ENCODE assay signal across 8 mouse cellular contexts in the genomic region with DNA sequence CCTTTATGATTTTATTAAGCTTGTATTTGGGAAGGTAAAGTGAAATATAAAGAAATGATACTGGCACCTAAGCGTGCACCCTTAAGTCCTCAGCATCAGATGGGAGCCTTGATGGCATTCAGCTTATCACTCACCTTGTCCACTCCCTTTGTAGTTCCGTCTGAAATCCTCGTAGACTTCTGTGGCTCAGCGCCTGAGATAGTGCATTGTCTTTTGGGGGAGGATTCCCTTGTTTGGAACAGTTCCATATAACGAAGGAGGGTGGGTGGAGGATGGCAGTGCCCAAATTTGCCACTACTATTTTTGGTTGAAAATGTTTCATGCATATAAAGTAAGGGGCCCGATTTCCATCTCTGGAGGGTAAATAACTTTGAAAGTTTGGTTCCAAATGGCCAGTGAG. TPM values are rescaled to one million over a fixed set of nuclear protein-coding genes. Genes with fewer than 3 reads are reported as not detected.
DNase-seq lines count a peak whose midpoint lies in the region; ATAC-seq and TF ChIP-seq lines count a peak whose summit lies in the region.

No protein-coding gene starts in this region.

- no peak overlapping the region; the same call in 1 of the 2 replicates for H3K4me3 ChIP-seq in kidney, embryonic 16.5 days (ENCODE audit: low read length)
- peak overlapping the region; percentile 76 for H3K4me3 ChIP-seq in embryonic facial prominence, embryonic 15.5 days (replicated peaks)
- no peak overlapping the region for H3K4me3 ChIP-seq in intestine, embryonic 16.5 days (ENCODE audit: low read length)
- H3K4me3 ChIP-seq in midbrain, postnatal 0 days (ENCODE audit: low read depth, low read length): peak overlapping the region; percentile 72

- H3K4me2 ChIP-seq in kidney, embryonic 16.5 days (replicated peaks; ENCODE audit: low read depth, low read length): peak overlapping the region; percentile 80
- peak overlapping the region; percentile 76 for H3K4me2 ChIP-seq in embryonic facial prominence, embryonic 15.5 days (replicated peaks)
- peak overlapping the region; percentile 2; the same call in 1 of the 2 replicates for H3K4me2 ChIP-seq in intestine, embryonic 16.5 days (ENCODE audit: low read depth, low read length)
- H3K4me2 ChIP-seq in midbrain, postnatal 0 days (ENCODE audit: low read depth, low read length, poor library complexity, severe bottlenecking): peak overlapping the region; percentile 49

- H3K9ac ChIP-seq in kidney, embryonic 16.5 days (replicated peaks; ENCODE audit: low read length): no peak overlapping the region
- no peak overlapping the region for H3K9ac ChIP-seq in embryonic facial prominence, embryonic 15.5 days
- H3K9ac ChIP-seq in intestine, embryonic 16.5 days (ENCODE audit: low read depth, low read length): no peak overlapping the region
- peak overlapping the region; percentile 75 for H3K9ac ChIP-seq in midbrain, postnatal 0 days (replicated peaks; ENCODE audit: low read length, poor library complexity, severe bottlenecking)

- no peaks in the 10 kb centered on the region for H3K9me3 ChIP-seq in kidney, embryonic 16.5 days (ENCODE audit: low read length)
- no peaks in the 10 kb centered on the region for H3K9me3 ChIP-seq in embryonic facial prominence, embryonic 15.5 days (replicated peaks)
- H3K9me3 ChIP-seq in intestine, embryonic 16.5 days (ENCODE audit: control insufficient read depth, low read length): no peaks in the 10 kb centered on the region
- no peaks in the 10 kb centered on the region for H3K9me3 ChIP-seq in midbrain, postnatal 0 days (ENCODE audit: low read length)

- no peak for DNase-seq in kidney, adult 8-10 months
- DNase-seq in midbrain, postnatal 0 days (ENCODE audit: low spot score): no peak
- DNase-seq in B cell, adult 2 months: no peak
- no peak for DNase-seq in thymus, postnatal 25 days
- DNase-seq in right cerebral cortex, postnatal 25 days: no peak

- H3K4me1 ChIP-seq in kidney, embryonic 16.5 days (ENCODE audit: insufficient read depth, low read length): peaks cover 23% of the 10 kb centered on the region
- H3K4me1 ChIP-seq in embryonic facial prominence, embryonic 15.5 days: peaks cover 16% of the 10 kb centered on the region; the same call in 1 of the 2 replicates
- H3K4me1 ChIP-seq in intestine, embryonic 16.5 days (ENCODE audit: control insufficient read depth, insufficient read depth, low read length): peaks cover 12% of the 10 kb centered on the region
- H3K4me1 ChIP-seq in midbrain, postnatal 0 days (ENCODE audit: insufficient read depth, low read length): peaks cover 4% of the 10 kb centered on the region; the same call in 1 of the 2 replicates

- no peak for ATAC-seq in kidney, embryonic 16.5 days (ENCODE audit: low FRiP score, low TSS enrichment)
- no peak for ATAC-seq in embryonic facial prominence, embryonic 15.5 days (ENCODE audit: insufficient number of reproducible peaks, low FRiP score, low TSS enrichment, low read depth)
- ATAC-seq in intestine, embryonic 16.5 days: no peak
- no peak for ATAC-seq in midbrain, postnatal 0 days (ENCODE audit: low FRiP score)

- H3K27ac ChIP-seq in kidney, embryonic 16.5 days (ENCODE audit: low read length): no peak overlapping the region
- H3K27ac ChIP-seq in embryonic facial prominence, embryonic 15.5 days (replicated peaks): no peak overlapping the region
- no peak overlapping the region for H3K27ac ChIP-seq in intestine, embryonic 16.5 days (ENCODE audit: low read length)
- no peak overlapping the region; the same call in 1 of the 2 replicates for H3K27ac ChIP-seq in midbrain, postnatal 0 days (ENCODE audit: low read depth, low read length)

- 69% methylated on average over 6 of the region's 6 CpGs for WGBS in kidney, embryonic 16.5 days
- WGBS in embryonic facial prominence, embryonic 15.5 days: 62% methylated on average over 6 of the region's 6 CpGs
- WGBS in intestine, embryonic 16.5 days: 50% methylated on average over 6 of the region's 6 CpGs
- 38% methylated on average over 6 of the region's 6 CpGs for WGBS in midbrain, postnatal 0 days

- TF ChIP-seq CTCF in midbrain, postnatal 0 days (IDR thresholded peaks at IDR 0.05): no peak

- H3K27me3 ChIP-seq in kidney, embryonic 16.5 days (ENCODE audit: insufficient read depth, low read length): no peaks in the 10 kb centered on the region
- no peaks in the 10 kb centered on the region for H3K27me3 ChIP-seq in embryonic facial prominence, embryonic 15.5 days
- H3K27me3 ChIP-seq in intestine, embryonic 16.5 days (replicated peaks; ENCODE audit: control insufficient read depth, insufficient read depth, low read length): no peaks in the 10 kb centered on the region
- H3K27me3 ChIP-seq in midbrain, postnatal 0 days (ENCODE audit: insufficient read depth, low read length): no peaks in the 10 kb centered on the region

- peaks cover 4% of the 10 kb centered on the region; the same call in 1 of the 2 replicates for H3K36me3 ChIP-seq in kidney, embryonic 16.5 days (ENCODE audit: insufficient read depth, low read length)
- no peaks in the 10 kb centered on the region for H3K36me3 ChIP-seq in embryonic facial prominence, embryonic 15.5 days
- no peaks in the 10 kb centered on the region for H3K36me3 ChIP-seq in intestine, embryonic 16.5 days (ENCODE audit: control insufficient read depth, insufficient read depth, low read length)
- H3K36me3 ChIP-seq in midbrain, postnatal 0 days (ENCODE audit: insufficient read depth, low read length): no peaks in the 10 kb centered on the region

RNA-seq across cellular contexts. Expression of a gene that starts 1.3 kb away (rescaled TPM):
- polyA plus RNA-seq in kidney, embryonic 16.5 days (2015; fragmentation: Nextera tagmentation; extraction: Ambion mirVana): 29.6 and 33.1 TPM in 2 replicates
- 19.2 and 21.8 TPM in 2 replicates for polyA plus RNA-seq in embryonic facial prominence, embryonic 15.5 days (2015; fragmentation: Nextera tagmentation; extraction: Ambion mirVana)
- 16.8 and 17.8 TPM in 2 replicates for polyA plus RNA-seq in intestine, embryonic 16.5 days (2015; fragmentation: Nextera tagmentation; extraction: Ambion mirVana)
- 44.1 and 68.7 TPM in 2 replicates for total RNA-seq in midbrain, postnatal 0 days (2014; rRNA removed)
- polyA plus RNA-seq in midbrain, postnatal 0 days (2015; fragmentation: Nextera tagmentation; extraction: Ambion mirVana): 36.6 and 36.7 TPM in 2 replicates

Comparison
In these comparisons a context has a peak if more than half of its experiments do, and no peak if none do; other contexts are left out.
1. H3K4me2 ChIP-seq: peak in every context shown above with its lines; median percentile 80 in kidney, embryonic 16.5 days; 76 in embryonic facial prominence, embryonic 15.5 days; 49 in midbrain, postnatal 0 days; 2 in intestine, embryonic 16.5 days.
2. H3K4me3 ChIP-seq: peak in embryonic facial prominence, embryonic 15.5 days (single experiment) and midbrain, postnatal 0 days (single experiment); none in kidney, embryonic 16.5 days (single experiment) and intestine, embryonic 16.5 days (single experiment).